Mouse (Mus musculus) limb, embryonic 12.5 days (tissue): ENCODE results near the gene Hao2. TPM values are rescaled to one million over a fixed set of nuclear protein-coding genes. Genes with fewer than 3 reads are reported as not detected.

Source experiments
- ATAC-seq: fragments of 200-750 bp; cut with Nextera tagmentation; 2 replicates; pipeline ENCODE4 v1.8.0; 2017; ENCODE audit warnings: low read depth, moderate TSS enrichment; ENCODE audit not compliant: insufficient number of reproducible peaks, insufficient read depth, low FRiP score, low TSS enrichment
- H3K27ac ChIP-seq: fragments of 300-500 bp; sonication (generic); 2 replicates; pipeline ENCODE4 v1.5.1; 2016; ENCODE audit warnings: mild to moderate bottlenecking, moderate library complexity
- H3K27me3 ChIP-seq: fragments of 300-500 bp; sonication (generic); 2 replicates; pipeline ENCODE4 v1.6.1; 2016; ENCODE audit warnings: mild to moderate bottlenecking, moderate library complexity
- H3K36me3 ChIP-seq: fragments of 300-500 bp; sonication (generic); 2 replicates; pipeline ENCODE4 v1.6.1; 2016; ENCODE audit warnings: mild to moderate bottlenecking, moderate library complexity
- H3K4me1 ChIP-seq: fragments of 300-500 bp; sonication (generic); replicated peaks from 2 replicates; pipeline ENCODE4 v1.6.1; 2016
- H3K4me2 ChIP-seq: fragments of 300-500 bp; sonication (generic); 2 replicates; pipeline ENCODE4 v1.6.1; 2016; ENCODE audit warnings: mild to moderate bottlenecking, moderate library complexity
- H3K4me3 ChIP-seq: fragments of 300-500 bp; sonication (generic); replicated peaks from 2 replicates; pipeline ENCODE4 v1.5.1; 2016; ENCODE audit warnings: mild to moderate bottlenecking
- H3K9ac ChIP-seq: fragments of 300-500 bp; sonication (generic); replicated peaks from 2 replicates; pipeline ENCODE4 v1.6.1; 2016; ENCODE audit warnings: mild to moderate bottlenecking, moderate library complexity
- H3K9me3 ChIP-seq: fragments of 300-500 bp; sonication (generic); 2 replicates; pipeline ENCODE4 v1.6.1; 2016; ENCODE audit warnings: mild to moderate bottlenecking, moderate library complexity
- WGBS: fragments of 180-500 bp; shearing (Covaris S2); methylation state at CpG from one replicate; pipeline ENCODE4 v1.1.7; 2016; 5-methylcytosine and 5-hydroxymethylcytosine counted together
- polyA plus RNA-seq: library from polyadenylated mRNA; unstranded; fragments of >200 nt; fragmentation: Nextera tagmentation; extraction: Ambion mirVana; gene quantifications from 2 replicates; pipeline ENCODE4 v1.2.1, GENCODE M21; 2016

The Hao2 gene
- not detected in 2 replicates for polyA plus RNA-seq

- WGBS = 84% methylated on average over 3 of the region's 3 CpGs
- no peak for ATAC-seq
- Histone ChIP-seq H3K9me3 (no peaks in the 10 kb centered on the region), H3K4me1 (no peaks in the 10 kb centered on the region), H3K9ac (no peak within 1 kb of the TSS), H3K27me3 (no peaks in the 10 kb centered on the region), H3K4me3 (no peak within 1 kb of the TSS), H3K27ac (no peak within 1 kb of the TSS), H3K36me3 (no peaks in the 10 kb centered on the region), H3K4me2 (no peak within 1 kb of the TSS)
Measured at GRCm38 (mm10) chr3:98893057-98893772, at the start of gene Hao2. Gene Hao2 (minus strand): TSS chr3:98893239.

GRCm38 (mm10) chr3:98941601-98942000 lies 48.6 kb upstream of the Hao2 start:
- 20% methylated on average over 10 of the region's 10 CpGs for WGBS
- Histone ChIP-seq H3K4me1 (peaks cover 12% of the 10 kb centered on the region), H3K27me3 (peaks cover 16% of the 10 kb centered on the region), H3K27ac (no peak overlapping the region), H3K36me3 (no peaks in the 10 kb centered on the region), H3K4me2 (peak overlapping the region; percentile 73), H3K9ac (no peak overlapping the region; the same call in 1 of the 2 replicates), H3K9me3 (no peaks in the 10 kb centered on the region), H3K4me3 (peak overlapping the region; percentile 36)
- no peak for ATAC-seq

GRCm38 (mm10) chr3:98941066-98941551 lies 48.1 kb upstream of the Hao2 start:
- peaks cover 12% of the 10 kb centered on the region for H3K4me1 ChIP-seq
- H3K9me3 ChIP-seq = no peaks in the 10 kb centered on the region
- peak overlapping the region; percentile 36 for H3K4me3 ChIP-seq
- no peak overlapping the region for H3K27ac ChIP-seq
- no peaks in the 10 kb centered on the region for H3K36me3 ChIP-seq
- no peak overlapping the region; the same call in 1 of the 2 replicates for H3K9ac ChIP-seq
- H3K4me2 ChIP-seq = peak overlapping the region; percentile 73
- ATAC-seq = peak; percentile 59; the same call in 1 of the 2 replicates
- H3K27me3 ChIP-seq = peaks cover 16% of the 10 kb centered on the region
- WGBS = 1% methylated on average over 24 of the region's 24 CpGs

- WGBS = 70% methylated on average over 4 of the region's 4 CpGs
- no peak for ATAC-seq
Measured at GRCm38 (mm10) chr3:98940225-98940624, 47.2 kb upstream of the Hao2 start.

GRCm38 (mm10) chr3:98936446-98936845 lies 43.4 kb upstream of the Hao2 start:
- Histone ChIP-seq H3K27ac (no peak overlapping the region), H3K27me3 (peaks cover 3% of the 10 kb centered on the region), H3K4me1 (peaks cover 10% of the 10 kb centered on the region; the same call in 1 of the 2 replicates), H3K9ac (no peak overlapping the region), H3K4me2 (no peak overlapping the region), H3K36me3 (no peaks in the 10 kb centered on the region), H3K9me3 (no peaks in the 10 kb centered on the region), H3K4me3 (no peak overlapping the region)
- no peak for ATAC-seq
- 87% methylated on average over 3 of the region's 3 CpGs for WGBS

More at GRCm38 (mm10) chr3:98940225-98940624, 47.2 kb upstream of the Hao2 start:
- Histone ChIP-seq H3K27me3 (peaks cover 16% of the 10 kb centered on the region), H3K27ac (no peak overlapping the region), H3K9me3 (no peaks in the 10 kb centered on the region), H3K4me3 (no peak overlapping the region), H3K9ac (no peak overlapping the region), H3K4me2 (no peak overlapping the region), H3K4me1 (peaks cover 12% of the 10 kb centered on the region), H3K36me3 (no peaks in the 10 kb centered on the region)

- H3K9me3 ChIP-seq = no peaks in the 10 kb centered on the region
- whole genome bisulfite sequencing = 47% methylated on average over 7 of the region's 7 CpGs
Measured at GRCm38 (mm10) chr3:98934601-98935000, 41.6 kb upstream of the Hao2 start.

GRCm38 (mm10) chr3:98934041-98934440 lies 41.0 kb upstream of the Hao2 start:
- WGBS = 77% methylated on average over 1 of the region's 1 CpGs
- 0 out of 2 replicates have a peak, but pooled peaks cover 4% of the 10 kb centered on the region for H3K4me1 ChIP-seq
- H3K9ac ChIP-seq = no peak overlapping the region
- H3K27ac ChIP-seq = no peak overlapping the region
- H3K4me2 ChIP-seq = no peak overlapping the region
- no peak for ATAC-seq
- H3K9me3 ChIP-seq = no peaks in the 10 kb centered on the region
- H3K27me3 ChIP-seq = no peaks in the 10 kb centered on the region
- H3K36me3 ChIP-seq = no peaks in the 10 kb centered on the region
- H3K4me3 ChIP-seq = no peak overlapping the region

More at GRCm38 (mm10) chr3:98934601-98935000, 41.6 kb upstream of the Hao2 start:
- Histone ChIP-seq H3K4me3 (no peak overlapping the region), H3K36me3 (no peaks in the 10 kb centered on the region), H3K27me3 (no peaks in the 10 kb centered on the region), H3K4me1 (0 out of 2 replicates have a peak, but pooled peaks cover 4% of the 10 kb centered on the region), H3K27ac (no peak overlapping the region), H3K9ac (no peak overlapping the region), H3K4me2 (no peak overlapping the region)
- no peak for ATAC-seq

GRCm38 (mm10) chr3:98932421-98932820 lies 39.4 kb upstream of the Hao2 start:
- 0 out of 2 replicates have a peak, but pooled peaks cover 4% of the 10 kb centered on the region for H3K4me1 ChIP-seq
- no peak overlapping the region for H3K27ac ChIP-seq
- no peaks in the 10 kb centered on the region for H3K36me3 ChIP-seq
- H3K4me2 ChIP-seq = no peak overlapping the region
- H3K4me3 ChIP-seq = no peak overlapping the region
- no peak for ATAC-seq
- no peak overlapping the region for H3K9ac ChIP-seq
- H3K27me3 ChIP-seq = no peaks in the 10 kb centered on the region
- no peaks in the 10 kb centered on the region for H3K9me3 ChIP-seq

- Histone ChIP-seq H3K27me3 (no peaks in the 10 kb centered on the region), H3K36me3 (no peaks in the 10 kb centered on the region)
- WGBS = 70% methylated on average over 1 of the region's 1 CpGs
Measured at GRCm38 (mm10) chr3:98931836-98932235, 38.8 kb upstream of the Hao2 start.

GRCm38 (mm10) chr3:98920417-98920816 lies 27.4 kb upstream of the Hao2 start:
- ATAC-seq = no peak
- no peak overlapping the region for H3K27ac ChIP-seq
- H3K4me1 ChIP-seq = no peaks in the 10 kb centered on the region
- H3K4me3 ChIP-seq = no peak overlapping the region
- no peaks in the 10 kb centered on the region for H3K36me3 ChIP-seq
- H3K9me3 ChIP-seq = no peaks in the 10 kb centered on the region
- WGBS = 91% methylated on average over 3 of the region's 3 CpGs
- H3K27me3 ChIP-seq = no peaks in the 10 kb centered on the region
- no peak overlapping the region for H3K4me2 ChIP-seq
- H3K9ac ChIP-seq = no peak overlapping the region

More at GRCm38 (mm10) chr3:98931836-98932235, 38.8 kb upstream of the Hao2 start:
- no peak for ATAC-seq
- Histone ChIP-seq H3K27ac (no peak overlapping the region), H3K9me3 (no peaks in the 10 kb centered on the region), H3K9ac (no peak overlapping the region), H3K4me2 (no peak overlapping the region), H3K4me3 (no peak overlapping the region), H3K4me1 (0 out of 2 replicates have a peak, but pooled peaks cover 4% of the 10 kb centered on the region)

- 83% methylated on average over 1 of the region's 1 CpGs for WGBS
- Histone ChIP-seq H3K9ac (no peak overlapping the region), H3K4me1 (no peaks in the 10 kb centered on the region), H3K27me3 (no peaks in the 10 kb centered on the region; the same call in 1 of the 2 replicates), H3K4me3 (no peak overlapping the region), H3K9me3 (no peaks in the 10 kb centered on the region), H3K27ac (no peak overlapping the region), H3K36me3 (no peaks in the 10 kb centered on the region), H3K4me2 (no peak overlapping the region)
- ATAC-seq = no peak
Measured at GRCm38 (mm10) chr3:98917260-98917659, 24.2 kb upstream of the Hao2 start.
